Mouse (Mus musculus) heart, adult 11 months (tissue): ENCODE measurements at regions not wholly inside any gene's neighbourhood (a gene's known extent, or its start where the extent isn't known, plus 50 kb on each side); places are given as distances from the start of the nearest gene placed in this dataset.

Experiments
- DNase-seq: peaks from one replicate; pipeline ENCODE4 v3.0.0; 2022

DNA sequence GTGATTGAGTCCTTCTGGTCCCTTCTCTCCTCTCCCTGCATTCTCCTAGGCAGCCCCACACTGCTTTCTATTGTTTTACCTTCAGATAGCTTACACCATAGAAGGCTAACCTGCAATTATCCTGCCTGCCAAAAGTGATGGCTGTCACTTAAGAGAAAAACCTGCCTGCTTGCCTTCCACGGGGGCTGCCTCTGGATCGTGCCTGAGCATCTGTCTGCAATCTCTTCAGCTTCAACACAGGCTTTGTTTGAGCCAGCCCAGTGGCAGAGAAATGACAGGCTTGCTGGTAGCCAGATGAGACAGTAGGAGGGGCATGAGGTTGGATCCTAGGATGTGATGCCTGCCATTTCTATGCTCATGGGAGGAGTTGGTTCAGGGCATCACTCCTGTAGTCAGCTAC lies 345.2 kb upstream of the Tshz3 start:
- DNase-seq = no peak

DNA sequence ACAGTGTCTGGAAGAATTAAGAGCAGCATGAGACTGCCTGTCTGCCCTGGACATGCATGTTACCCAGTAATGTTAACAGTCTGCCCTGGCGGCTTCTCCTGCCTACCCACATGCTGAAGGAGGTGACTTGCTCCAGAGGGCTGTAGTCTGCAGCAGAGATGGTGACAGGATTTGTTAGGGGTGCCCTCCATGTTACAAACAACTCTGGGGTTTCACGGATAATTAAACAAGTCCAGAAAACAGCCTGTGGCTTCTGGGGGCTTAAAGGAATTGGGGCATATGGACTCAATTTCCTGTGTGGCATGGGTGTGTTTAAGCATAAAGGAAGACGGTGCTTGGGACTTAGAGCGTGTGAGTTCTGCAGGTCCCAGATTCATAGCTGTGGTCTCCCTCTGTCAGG lies 347.3 kb upstream of the Tshz3 start:
- DNase-seq = no peak

DNA sequence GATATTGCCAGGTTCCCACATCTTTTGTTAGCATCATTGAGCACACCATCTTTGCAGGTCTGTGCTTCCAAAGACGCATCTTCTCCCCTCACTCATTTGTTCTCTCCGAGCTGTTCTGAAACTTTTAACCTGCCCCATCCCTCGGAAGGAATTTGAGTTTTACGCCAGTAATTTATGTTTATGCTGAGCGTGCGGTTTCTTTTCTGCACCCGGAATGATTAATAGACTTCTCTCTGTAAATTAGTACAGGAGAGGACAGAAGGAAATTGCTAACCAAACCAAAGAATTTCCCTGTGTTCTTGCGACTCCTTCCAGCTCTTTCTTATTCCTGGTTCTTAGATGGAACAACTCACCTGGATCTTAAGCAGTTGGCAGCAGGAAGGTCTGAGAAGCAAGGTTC lies 349.7 kb upstream of the Tshz3 start:
- DNase-seq = no peak

DNA sequence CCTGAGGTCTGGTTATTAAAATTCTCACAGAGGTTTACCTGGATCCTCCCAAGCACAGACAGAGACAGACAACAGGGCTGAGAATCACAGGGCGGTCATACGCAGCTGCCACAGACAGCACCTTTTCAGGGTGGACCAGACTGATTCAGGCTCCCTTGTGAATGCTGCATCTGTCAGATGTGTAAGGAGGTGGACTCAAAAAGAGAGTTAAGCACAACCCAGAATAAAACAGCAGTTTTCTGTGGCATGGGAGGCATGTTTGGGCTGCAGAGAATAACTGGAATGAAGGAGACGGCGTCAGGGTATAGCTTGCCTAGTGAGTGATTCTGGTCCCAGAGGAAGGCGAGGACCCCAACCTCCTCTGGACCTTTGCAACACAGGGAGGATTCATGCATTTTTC lies 363.1 kb upstream of the Tshz3 start:
- DNase-seq = no peak

DNA sequence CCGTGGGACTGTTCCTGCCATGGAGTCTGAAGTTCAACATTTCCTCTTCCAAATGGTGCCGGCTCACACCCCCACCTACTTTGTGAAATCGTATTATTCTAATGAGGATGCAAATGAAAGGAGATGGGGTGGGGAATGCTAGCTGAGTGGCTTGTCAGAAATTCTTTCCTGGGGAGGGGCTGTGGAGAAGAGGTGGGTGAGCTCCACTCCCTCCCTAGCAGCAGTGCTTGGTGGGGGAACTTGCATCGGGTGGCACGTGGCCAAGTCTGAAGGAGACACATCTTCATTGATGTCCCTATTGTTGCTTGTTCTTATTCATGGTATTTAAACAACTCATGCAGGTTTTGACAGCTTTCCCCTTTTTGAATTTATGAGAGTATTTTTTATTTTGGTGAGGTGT lies 363.8 kb upstream of the Tshz3 start:
- no peak for DNase-seq

DNA sequence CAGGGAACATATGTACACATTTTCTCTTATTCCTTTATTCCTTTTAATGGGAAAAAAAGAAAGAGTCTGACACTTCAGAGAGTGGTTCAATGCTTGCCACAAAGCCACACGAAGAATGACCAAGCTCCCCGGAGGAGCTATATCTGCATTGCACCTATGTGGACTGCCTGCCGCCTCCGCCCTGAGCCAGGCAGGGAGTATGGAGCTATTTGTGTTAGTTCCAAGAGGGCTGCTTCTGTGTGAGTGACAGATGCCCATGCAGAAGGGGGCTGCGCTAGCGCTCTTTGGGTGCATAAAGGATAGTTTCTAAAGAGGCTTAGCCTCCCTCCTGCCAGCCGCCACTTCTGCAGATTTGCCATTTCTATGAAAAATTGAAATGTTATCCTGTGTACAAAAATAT lies 365.3 kb upstream of the Tshz3 start:
- no peak for DNase-seq

DNA sequence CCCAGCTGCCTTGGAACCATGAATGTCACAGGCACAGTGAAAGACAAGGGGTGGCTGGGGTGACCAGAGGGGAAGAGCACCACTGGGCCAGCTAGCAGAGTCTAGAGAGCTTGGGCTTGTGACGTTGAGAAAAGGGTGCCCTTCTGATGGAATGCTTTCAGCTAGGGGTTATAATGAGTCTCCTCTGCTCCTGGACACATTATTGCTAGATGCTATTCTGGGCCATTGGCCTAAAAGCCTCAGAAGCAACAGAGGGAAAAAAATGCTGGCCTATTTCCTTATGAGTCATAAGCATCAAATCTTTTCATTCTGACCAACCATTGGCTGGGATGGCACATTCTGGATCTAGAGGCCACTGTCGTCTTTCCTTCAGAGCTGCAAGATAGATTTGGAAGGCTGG lies 369.8 kb upstream of the Tshz3 start:
- peak; percentile 67 for DNase-seq

DNA sequence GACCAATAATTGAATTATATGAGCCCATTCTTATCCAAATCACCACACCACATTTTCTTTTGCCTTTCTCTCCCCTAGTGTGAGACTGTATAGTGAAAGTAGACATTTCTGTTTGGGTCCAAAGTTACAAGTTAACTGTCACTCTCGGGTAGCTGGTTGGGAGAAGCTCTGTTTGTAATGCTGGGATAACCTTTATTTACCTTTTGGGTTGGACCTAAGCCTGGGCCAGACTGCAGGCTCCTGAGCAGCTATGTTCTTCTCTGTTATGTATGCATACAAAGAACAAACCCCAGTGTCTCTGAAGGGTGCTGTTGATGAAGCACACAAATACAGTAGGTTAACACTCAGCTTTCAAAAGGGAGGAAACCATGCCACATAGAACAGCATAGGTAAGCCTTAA lies 373.9 kb upstream of the Tshz3 start:
- no peak for DNase-seq

DNA sequence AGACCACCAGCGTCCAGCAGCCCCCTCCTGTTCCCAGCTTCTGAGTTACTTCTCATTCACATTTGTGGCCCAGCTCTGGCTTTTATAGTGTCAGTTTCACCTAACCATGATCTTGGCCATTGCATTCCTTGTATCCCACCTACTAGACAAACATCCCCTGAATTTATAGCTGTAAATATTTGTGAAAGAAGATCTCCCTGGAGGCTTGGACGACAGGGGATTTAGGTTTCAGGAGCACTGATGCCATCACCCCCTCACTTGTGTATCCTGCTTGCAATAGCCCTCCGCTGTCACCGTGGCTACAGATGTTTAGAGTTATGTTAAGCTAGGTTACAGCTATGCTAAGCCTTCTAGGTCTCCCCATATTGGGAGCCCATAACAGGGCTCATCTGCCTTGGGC lies 375.7 kb upstream of the Tshz3 start:
- no peak for DNase-seq

DNA sequence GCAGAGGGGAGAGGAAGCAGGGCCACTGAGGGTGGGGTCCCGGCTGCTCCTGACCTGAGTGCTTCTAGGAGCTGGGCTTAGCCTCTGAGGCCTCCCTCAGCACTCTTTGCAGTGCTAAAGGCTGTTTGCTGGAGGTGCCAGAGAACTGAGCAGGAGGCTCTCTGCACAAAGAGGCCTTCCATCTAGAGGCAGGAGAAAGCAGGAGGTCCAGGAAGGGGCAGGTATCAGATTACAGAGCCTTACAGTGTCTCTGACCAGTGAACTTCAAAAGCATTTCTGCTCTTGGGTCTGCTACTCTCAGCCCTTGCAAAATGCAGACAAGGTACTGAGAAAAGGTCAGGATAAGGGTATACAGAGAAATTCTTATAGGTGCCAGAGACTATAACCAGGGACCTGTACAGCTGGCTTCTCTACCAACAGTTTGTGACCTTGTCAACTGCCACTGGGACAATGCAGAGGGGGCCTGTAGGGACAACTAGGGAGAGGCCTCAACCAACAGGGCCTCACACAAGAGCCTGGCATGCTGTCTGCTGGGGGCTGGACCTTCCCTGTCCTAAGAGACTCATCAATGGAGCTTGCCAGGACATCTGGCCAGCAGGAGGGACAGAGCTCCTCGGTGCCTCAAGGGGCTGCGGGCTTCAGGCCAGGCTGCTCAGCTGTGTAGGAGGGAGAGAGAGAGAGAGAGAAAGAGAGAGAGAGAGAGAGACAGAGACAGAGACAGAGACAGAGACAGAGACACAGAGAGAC lies 380.3 kb upstream of the Tshz3 start:
- peak; percentile 98 for DNase-seq

DNA sequence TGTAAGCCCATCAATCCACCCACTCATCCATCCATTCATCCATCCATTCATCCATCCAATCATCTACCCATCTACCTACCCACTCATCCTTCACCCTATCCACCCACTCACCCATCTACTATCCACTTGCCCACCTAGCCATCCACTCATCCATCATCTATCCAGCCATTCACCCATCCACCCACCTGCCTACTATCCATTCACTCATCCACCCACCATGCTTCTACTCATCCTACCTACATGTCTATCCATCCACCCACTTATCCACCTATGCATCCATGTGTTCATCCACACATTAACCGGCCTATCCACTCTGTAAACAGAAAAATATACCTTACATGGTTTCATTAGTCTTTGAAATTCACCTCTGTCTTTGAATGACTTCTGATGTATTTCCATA lies 384.2 kb upstream of the Tshz3 start:
- DNase-seq = peak; percentile 72

DNA sequence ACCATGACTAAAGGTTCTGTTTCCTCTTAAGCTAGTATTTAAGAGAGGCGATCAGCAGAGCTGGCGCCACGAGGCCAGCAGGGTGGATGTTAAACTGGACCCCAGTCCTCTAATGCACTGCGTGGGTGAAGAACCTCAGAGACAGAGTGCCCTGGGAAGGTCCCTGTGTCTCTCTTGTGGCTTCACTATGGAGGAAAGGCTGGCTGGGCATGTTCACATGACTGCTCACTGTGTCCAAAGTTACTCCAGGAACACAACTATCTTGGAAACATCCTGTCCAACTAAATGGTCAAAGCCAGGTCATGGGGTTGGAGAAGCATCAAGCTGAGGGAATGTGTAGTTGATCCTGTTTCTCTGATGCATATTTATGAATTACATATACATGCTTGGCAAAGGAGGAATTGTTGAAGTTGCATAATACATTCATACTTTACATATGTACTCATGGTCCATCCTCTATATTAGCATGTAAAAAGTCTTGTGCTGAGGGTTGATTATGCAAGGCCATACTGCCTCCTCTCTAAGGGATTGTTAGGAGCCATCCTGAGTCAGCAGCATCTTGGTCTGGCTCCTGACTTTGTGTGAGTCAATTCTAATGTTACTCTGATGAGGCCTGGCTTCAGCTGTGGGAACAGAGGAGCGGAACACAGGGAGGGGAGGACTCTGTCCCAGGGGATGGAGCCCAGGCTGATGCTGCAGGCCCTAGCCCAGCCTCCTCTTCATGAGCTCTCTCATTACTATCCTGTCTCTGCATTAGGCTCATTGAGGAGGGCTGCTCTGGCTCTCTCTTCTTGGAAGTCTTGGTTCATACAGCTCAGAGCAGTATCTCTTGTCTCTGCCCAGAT lies 387.9 kb upstream of the Tshz3 start:
- DNase-seq = peak; percentile 99

DNA sequence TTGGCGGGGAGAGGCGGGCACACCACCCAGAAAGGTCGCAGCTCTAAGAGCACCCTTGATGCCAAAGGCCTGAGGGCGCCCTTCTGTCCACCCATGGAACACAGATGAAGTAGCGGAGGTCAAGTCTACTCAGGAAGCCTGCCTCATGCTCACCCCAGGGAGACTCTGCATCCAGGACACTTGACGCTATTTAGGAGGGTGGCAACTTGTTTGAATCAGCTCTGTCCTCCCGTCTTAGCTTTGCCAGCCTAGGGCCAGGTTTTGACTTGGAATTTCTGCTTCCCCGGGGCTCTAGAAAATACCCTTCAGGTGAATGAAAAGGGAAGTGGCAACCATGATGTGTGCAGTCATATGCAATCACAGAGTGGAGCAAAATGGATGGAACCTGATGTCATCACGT lies 389.2 kb upstream of the Tshz3 start:
- peak; percentile 78 for DNase-seq

DNA sequence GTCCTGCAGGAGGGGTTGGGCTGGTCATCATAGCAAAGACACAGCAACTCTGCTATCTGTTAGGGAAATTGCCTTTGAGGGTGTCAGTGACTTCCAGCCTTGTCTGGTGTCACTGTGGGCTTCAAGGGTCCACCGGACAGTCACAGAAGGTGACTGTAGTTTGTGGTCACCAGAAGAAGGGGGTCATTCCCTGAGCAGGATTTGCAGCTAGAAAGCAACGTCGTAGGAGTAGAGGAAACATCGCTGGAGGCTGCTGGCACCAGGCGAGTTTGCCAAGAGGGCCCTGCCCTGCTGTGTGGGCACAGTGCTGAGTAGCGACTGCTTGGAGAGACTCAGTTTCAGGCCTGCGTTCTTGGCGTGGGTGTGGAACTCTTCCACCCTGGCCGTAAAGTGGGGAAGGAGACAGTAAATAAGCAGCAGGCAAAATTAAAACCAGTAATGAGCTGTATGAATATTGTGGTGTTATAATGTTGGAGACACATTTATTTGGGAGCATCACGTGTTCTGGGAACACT lies 389.8 kb upstream of the Tshz3 start:
- DNase-seq = peak; percentile 84

DNA sequence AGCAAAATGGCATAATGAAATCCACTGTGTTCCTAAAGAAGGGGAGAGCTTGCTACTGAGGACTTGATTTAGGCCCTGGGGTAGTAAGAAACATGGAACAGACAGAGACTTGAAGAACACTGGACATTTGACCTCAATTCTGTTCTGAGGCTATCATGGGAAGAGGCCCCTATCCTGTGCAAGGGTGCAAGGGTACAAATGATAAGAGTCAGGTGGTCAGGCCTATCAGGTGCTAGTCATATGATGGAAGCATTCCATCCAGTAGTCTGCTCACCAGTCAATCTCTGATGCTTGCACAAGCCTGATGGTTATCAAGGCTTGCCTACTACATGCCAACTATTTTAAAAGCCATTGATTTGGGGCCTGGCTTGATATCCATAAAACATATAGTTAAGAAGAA lies 420.6 kb upstream of the Tshz3 start:
- DNase-seq = peak; percentile 61

DNA sequence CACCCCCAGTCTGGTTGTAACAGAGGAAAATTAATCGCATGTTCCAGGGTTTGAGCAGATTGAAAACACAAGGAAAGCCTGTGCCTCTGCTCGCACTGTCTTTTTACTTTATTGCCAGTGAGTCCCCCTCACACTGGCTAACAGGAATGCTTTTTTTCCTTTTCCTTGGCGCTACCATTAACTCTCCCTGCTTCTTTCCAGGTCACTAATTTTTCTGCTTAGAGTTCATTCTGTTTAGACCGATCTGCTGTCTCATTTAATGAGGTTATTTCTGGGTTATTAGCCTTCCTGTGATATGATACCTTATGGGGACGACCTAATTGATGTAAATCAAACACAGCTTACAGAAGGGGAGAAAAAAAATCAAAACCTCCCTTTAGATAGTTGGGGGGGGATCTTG lies 429.0 kb upstream of the Tshz3 start:
- no peak for DNase-seq

DNA sequence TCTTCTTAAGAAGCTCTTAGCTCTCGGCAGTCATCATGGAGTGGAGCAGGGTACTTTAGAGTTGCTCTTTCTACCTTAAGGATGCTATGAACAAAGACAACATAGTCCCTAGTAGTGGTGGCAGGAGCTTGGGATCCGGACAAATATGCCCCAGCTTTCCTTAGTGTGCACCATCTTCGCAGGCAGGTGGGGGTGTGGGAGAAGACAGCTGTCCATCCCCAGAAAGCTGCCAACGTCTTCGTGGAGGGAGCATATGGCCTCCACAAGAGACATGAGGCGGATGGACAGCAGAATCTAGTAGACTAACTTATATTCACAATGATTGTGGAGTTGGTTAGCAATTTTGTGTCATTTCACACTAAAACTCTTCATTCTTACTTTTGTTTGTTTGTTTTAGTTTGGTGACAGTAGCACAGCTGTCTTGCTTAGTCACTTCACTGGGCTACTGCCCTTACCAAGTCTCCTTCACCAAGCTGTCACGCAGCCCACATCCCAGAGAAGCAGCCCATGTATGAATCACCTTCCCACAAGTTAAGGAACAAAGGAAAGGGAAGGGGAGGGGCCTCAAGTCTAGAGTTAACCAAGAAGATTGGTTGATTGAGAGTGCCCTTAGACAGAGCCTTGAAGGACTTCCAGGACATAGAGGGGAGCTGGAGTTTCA lies 432.6 kb upstream of the Tshz3 start:
- DNase-seq = no peak

DNA sequence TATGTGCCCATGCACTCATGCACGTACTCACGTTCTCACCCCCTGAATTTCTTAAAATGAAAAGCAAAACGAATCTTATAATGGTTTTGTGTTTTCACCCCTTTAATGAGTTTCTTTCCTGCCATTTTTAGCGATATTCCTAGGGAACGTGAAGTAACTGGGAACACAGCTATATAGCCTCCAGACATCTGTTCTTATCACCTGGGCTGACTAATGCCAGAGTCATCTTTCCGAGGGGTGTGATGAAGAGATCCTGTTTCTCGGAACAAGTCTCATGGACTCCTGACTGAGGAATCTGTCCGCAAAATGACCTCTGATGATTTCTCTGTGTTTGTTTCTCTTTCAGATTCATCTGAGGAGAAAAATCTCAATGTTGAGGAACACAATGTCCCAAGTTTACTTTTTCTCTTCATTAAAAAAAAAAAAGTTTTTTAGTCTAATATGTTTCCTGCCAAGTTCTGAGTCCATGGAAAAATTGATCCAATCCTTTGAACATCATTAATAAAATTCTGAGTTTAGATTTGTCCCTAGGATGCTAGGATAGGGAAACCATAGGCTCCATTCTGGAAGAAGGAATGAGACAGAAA lies 435.7 kb upstream of the Tshz3 start:
- DNase-seq = peak; percentile 91

DNA sequence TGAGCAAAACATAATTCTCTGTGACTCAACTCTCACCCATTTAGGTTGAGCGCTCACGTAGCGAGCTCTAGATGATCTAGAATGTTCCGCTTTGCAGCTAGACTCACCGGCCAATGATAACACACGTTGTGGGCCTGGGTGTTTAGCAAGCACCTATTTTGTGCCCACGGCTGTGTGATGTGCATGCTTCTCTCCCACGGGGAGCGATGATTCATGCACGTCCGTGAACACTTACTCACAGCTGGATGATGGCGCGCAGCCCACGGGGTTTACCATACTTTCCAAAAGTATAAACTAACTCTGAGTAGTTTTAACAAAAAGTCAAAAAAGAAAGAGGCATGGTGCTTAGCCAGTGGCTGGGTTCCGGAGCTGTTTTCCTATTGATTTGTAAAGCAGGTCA lies 440.8 kb upstream of the Tshz3 start:
- peak; percentile 91 for DNase-seq

DNA sequence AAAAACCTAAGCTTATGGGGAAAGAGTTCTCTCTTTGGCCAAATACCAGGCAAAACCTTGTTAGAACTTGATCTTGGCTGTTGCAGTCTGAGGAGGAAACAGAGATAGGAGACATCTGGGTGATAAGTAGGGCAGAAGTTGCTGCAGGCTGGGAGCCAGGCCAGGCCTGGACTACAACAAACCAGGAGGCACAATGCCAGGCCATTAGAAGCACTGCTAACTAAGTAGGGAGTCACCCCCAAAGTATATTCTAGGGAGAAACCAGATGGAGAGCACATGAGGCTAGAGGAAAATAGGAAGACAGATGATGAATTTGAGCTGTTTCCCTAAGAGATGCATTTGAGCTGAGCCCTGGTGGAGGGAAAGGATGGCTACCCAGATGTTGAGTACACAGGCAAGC lies 444.6 kb upstream of the Zfp507 start:
- peak; percentile 95 for DNase-seq

DNA sequence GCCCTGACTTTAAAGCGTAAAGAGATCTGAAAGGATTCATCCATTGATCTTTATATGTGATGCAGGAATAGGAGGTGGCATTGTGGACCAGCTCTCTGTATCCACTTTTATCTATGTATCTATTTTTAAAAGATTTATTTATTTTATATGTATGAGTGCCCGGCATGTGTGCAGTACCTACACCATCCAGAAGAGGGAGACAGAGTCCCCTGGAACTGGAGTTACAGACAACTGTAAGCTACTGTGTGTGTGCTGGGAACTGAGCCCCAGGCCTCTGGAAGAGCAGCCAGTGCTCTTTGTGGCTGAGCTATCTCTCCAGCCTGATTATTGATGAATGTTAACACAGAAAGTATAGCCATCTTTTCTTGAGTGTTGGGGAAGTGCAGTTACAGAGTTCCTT lies 433.9 kb upstream of the Zfp507 start:
- DNase-seq = no peak

DNA sequence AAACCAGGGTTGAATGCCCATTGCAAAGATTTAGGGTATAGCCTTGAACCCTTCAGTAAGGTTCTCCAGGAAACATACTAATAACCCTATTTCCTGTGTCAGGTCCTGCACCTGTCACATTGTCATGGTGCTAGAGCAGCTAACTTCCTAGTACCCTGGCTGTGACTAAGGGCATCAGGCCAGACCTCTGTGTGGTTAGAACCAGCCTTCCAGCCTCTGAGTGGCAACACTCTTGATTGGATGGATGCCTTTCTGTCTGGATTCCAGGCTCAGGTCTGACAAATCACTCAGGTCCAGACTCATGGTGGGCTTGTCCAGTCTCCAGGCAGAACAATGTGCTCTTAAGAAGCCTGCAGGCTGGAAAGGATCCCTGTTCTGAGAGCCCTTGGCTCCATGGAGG lies 426.2 kb upstream of the Zfp507 start:
- DNase-seq = peak; percentile 82

DNA sequence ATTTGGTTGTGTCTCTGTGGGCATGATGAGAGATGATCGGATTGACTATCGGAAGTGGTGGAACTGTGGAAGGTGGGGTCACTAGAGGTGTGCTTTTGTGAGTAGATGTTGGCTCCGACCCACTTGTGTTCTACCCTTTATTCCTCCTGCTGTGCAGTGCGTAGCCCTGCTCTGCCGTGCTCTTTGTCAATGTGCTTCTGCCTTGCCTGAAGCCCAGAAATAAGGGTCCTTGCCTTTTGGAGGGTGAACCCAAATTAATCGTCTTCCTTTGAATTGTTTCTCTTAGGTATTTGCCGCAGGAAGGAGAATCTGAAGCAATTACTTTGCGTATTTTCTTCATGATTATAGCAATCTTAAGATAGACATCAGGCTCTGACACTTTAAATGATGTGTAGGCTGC lies 421.6 kb upstream of the Zfp507 start:
- peak; percentile 58 for DNase-seq
